Mouse (Mus musculus): Measurements from ENCODE around the gene Nptxr. TPM values are rescaled to one million over a fixed set of nuclear protein-coding genes. Genes with fewer than 3 reads are reported as not detected.

The Nptxr gene
- total and polyA plus RNA-seq, 2 experiments from 2014 or later: 87.3 to 184 TPM

DNA sequence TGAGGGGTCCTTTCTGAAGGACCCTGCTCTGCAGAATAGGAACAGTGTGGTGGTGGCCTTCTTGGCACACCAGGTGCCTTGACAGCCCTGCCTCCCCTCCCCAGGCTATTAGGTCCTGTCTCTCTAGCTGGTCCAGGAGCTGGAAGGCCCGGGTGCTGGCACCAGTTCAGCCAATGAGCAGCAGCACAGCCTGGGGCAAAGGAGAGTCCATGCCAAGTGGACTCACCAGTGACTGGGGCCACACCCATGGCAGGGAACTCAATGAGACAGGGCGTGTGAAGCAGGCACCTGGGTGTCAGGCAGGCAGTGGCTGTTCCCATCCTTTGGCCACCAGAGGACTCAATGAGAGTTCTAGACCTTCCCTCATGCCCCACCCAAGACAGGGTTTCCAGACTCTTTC, 39.2 kb downstream of the Nptxr start:
- Histone ChIP-seq H3K4me1 (ENCODE audit: insufficient read depth) (peaks cover 16% of the 10 kb centered on the region; the same call in 1 of the 2 replicates), H3K27ac (ENCODE audit: low read depth, low read length) (0 out of 2 replicates have a peak overlapping the region, but pooled peaks have one; percentile 5)

DNA sequence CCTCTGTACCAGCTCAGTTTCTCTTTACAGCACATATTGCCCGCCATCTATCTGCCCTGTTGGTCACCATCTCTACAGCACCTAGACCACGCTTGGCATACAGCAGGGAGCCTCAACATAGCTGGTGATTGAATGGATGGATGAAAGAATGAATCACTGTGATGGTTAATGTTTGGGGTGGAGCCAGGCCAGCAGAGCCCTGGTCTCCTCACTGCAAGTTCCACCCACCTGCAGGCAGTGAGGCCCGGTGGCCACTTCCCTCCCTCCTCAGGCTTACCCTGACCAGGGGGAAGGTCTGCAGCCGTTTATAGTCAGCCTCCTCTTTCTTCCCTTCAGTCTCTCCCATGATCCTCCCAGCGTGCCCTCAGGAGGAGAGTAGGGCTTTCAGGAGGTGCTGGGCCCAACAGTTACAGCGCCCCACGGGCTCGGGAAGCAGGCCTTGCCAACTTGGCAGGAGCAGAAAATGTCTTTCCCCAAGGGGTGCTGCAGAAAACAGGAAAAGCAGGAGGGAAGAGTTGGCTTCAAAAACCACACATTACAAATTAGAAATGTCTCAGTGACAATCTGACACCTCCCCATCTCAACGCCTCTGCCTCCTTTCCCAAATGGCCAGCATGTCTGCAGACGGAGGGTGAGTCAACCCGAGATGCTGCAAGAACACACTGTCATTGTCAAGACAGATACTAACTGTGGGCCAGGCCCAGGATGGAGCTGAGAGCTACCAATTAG, 39.9 kb downstream of the Nptxr start:
- no peak overlapping the region for H3K4me2 ChIP-seq (ENCODE audit: low read depth)
- no peaks in the 10 kb centered on the region for H3K27me3 ChIP-seq (ENCODE audit: insufficient read depth, low read length)
- H3K9ac ChIP-seq: no peak overlapping the region
- no peaks in the 10 kb centered on the region for H3K9me3 ChIP-seq (ENCODE audit: low read length)
- H3K36me3 ChIP-seq (ENCODE audit: insufficient read depth): peaks cover 34% of the 10 kb centered on the region
- WGBS: 57% methylated on average over 11 of the region's 11 CpGs
- ATAC-seq (no peak; the same call in 1 of the 2 replicates), DNase-seq (no peak)
- H3K4me3 ChIP-seq (ENCODE audit: low read depth, low read length): no peak overlapping the region
- peaks cover 13% of the 10 kb centered on the region; the same call in 1 of the 2 replicates for H3K4me1 ChIP-seq (ENCODE audit: insufficient read depth)
- no peak overlapping the region for H3K27ac ChIP-seq (ENCODE audit: low read depth, low read length)
- TF ChIP-seq CTCF (IDR thresholded peaks at IDR 0.05; ENCODE audit: low read depth): no peak

More for the DNA sequence above, 39.2 kb downstream of the Nptxr start:
- no peak overlapping the region for H3K9ac ChIP-seq
- no peaks in the 10 kb centered on the region for H3K27me3 ChIP-seq (ENCODE audit: insufficient read depth, low read length)
- no peaks in the 10 kb centered on the region for H3K9me3 ChIP-seq (ENCODE audit: low read length)
- no peak overlapping the region for H3K4me3 ChIP-seq (ENCODE audit: low read depth, low read length)
- ATAC-seq: no peak
- no peak overlapping the region for H3K4me2 ChIP-seq (ENCODE audit: low read depth)
- no peak for TF ChIP-seq CTCF (IDR thresholded peaks at IDR 0.05; ENCODE audit: low read depth)
- no peak for DNase-seq
- WGBS: 65% methylated on average over 2 of the region's 2 CpGs
- peaks cover 34% of the 10 kb centered on the region for H3K36me3 ChIP-seq (ENCODE audit: insufficient read depth)

DNA sequence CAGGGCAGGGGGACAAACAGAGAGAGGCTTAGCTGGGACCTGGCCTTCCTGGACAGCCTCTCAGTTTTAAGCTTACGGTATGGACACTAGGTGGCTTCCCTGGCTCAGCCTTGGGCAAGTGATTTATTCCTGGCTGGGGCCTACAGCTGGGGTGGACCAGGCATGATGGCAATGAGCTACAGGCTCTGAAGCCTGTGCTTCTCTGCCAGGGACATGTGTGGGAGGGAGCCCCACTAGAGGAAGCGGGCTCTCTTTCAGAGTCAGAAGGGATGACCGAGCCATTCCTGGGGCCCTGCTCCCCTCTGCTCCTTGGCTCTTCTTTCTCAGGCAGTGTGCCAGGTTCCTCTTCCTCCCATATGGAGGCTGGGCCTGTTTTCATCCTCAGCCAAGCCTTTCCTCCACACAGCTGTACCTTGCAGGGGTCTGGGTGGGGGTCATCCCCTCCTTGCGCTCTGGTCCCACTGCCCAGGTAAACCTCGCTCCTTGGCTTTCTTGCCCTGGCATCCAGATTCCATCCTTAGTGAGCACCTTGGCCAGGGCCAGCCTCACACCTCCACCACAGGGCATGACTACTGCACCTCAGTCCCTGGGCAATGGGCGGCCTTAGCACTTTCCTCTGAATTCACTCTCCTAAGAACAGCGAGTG, 40.8 kb downstream of the Nptxr start:
- WGBS: 80% methylated on average over 7 of the region's 7 CpGs

DNA sequence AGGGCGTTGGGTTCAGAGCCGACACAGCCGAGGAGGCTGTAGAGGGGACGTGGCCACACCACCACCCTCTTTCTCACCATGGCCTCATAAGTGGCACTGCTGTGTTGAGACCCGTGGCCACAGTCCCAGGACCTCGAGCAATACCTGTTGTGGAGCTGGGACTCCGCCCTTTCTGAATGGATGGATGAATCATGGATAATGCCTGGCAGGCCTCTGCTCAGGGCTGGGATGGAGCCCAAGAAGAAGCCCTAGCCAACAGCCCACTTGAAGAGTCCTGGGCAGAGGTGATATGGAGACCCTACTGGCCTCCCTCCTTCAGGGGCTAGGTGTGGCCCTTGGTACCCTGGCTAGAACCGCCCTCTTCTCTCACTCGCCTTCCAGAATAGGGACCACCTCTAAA, 41.6 kb downstream of the Nptxr start:
- H3K36me3 ChIP-seq (ENCODE audit: insufficient read depth): peaks cover 34% of the 10 kb centered on the region
- no peaks in the 10 kb centered on the region for H3K9me3 ChIP-seq (ENCODE audit: low read length)
- H3K27me3 ChIP-seq (ENCODE audit: insufficient read depth, low read length): no peaks in the 10 kb centered on the region
- no peak overlapping the region for H3K4me2 ChIP-seq (ENCODE audit: low read depth)
- H3K27ac ChIP-seq (ENCODE audit: low read depth, low read length): no peak overlapping the region
- ATAC-seq (no peak), DNase-seq (no peak)
- peaks cover 11% of the 10 kb centered on the region; the same call in 1 of the 2 replicates for H3K4me1 ChIP-seq (ENCODE audit: insufficient read depth)
- no peak overlapping the region for H3K4me3 ChIP-seq (ENCODE audit: low read depth, low read length)
- WGBS: 89% methylated on average over 9 of the region's 9 CpGs
- H3K9ac ChIP-seq: no peak overlapping the region
- TF ChIP-seq CTCF (IDR thresholded peaks at IDR 0.05; ENCODE audit: low read depth): no peak

More for the DNA sequence above, 40.8 kb downstream of the Nptxr start:
- H3K27me3 ChIP-seq (ENCODE audit: insufficient read depth, low read length): no peaks in the 10 kb centered on the region
- ATAC-seq: no peak
- H3K36me3 ChIP-seq (ENCODE audit: insufficient read depth): peaks cover 34% of the 10 kb centered on the region
- no peak overlapping the region for H3K27ac ChIP-seq (ENCODE audit: low read depth, low read length)
- TF ChIP-seq CTCF (IDR thresholded peaks at IDR 0.05; ENCODE audit: low read depth): no peak
- H3K4me2 ChIP-seq (ENCODE audit: low read depth): no peak overlapping the region
- H3K9ac ChIP-seq: no peak overlapping the region
- no peaks in the 10 kb centered on the region for H3K9me3 ChIP-seq (ENCODE audit: low read length)
- H3K4me3 ChIP-seq (ENCODE audit: low read depth, low read length): no peak overlapping the region
- no peak for DNase-seq
- H3K4me1 ChIP-seq (ENCODE audit: insufficient read depth): peaks cover 11% of the 10 kb centered on the region; the same call in 1 of the 2 replicates

DNA sequence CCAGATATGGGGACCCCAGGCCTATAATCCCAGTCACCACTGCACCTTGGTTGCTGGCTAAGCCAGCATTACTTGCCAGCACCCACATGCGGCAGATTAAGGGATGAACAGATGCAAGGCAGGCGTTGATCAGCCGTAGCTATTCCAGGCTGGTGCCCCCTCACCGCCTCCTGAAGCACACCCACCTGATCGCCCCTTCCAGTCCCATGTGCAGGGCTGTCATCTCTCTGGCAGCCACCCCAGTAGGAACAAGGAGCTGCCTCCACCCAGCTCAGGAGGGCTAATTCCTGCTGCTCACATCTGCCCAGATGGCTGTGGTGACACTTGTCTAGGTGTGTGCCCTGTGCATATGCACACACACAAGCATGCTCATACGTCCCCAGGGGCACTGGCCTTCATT, 43.6 kb downstream of the Nptxr start:
- peaks cover 6% of the 10 kb centered on the region; the same call in 1 of the 2 replicates for H3K4me1 ChIP-seq (ENCODE audit: insufficient read depth)
- ATAC-seq: no peak
- no peak for DNase-seq

DNA sequence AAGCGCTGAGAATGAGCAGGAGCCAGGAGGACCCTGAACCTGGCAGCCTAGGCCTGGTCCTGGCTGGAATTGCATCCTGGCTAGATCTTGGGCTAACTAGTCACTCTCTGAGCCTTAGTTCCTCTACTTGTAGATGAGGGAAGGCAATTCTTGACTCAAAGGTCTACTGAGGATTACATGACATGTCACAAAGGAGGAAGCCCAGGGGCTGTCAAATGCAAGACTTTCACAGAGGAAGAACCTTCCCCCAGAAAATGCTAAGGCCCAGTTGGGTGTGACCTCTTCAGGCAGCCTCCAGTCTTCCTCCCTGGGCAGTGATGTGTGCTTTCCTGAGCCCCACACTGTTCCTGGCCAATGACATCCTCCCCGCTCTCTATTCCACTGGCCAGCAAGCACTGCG, 47.4 kb downstream of the Nptxr start:
- H3K27ac ChIP-seq (ENCODE audit: low read depth, low read length): no peak overlapping the region
- TF ChIP-seq CTCF (IDR thresholded peaks at IDR 0.05; ENCODE audit: low read depth): no peak
- DNase-seq: no peak

More for the DNA sequence above, 43.6 kb downstream of the Nptxr start:
- TF ChIP-seq CTCF (IDR thresholded peaks at IDR 0.05; ENCODE audit: low read depth): no peak
- no peak overlapping the region for H3K4me2 ChIP-seq (ENCODE audit: low read depth)
- H3K4me3 ChIP-seq (ENCODE audit: low read depth, low read length): no peak overlapping the region
- H3K27ac ChIP-seq (ENCODE audit: low read depth, low read length): no peak overlapping the region
- no peaks in the 10 kb centered on the region for H3K9me3 ChIP-seq (ENCODE audit: low read length)
- H3K36me3 ChIP-seq (ENCODE audit: insufficient read depth): peaks cover 34% of the 10 kb centered on the region
- no peaks in the 10 kb centered on the region for H3K27me3 ChIP-seq (ENCODE audit: insufficient read depth, low read length)
- H3K9ac ChIP-seq: no peak overlapping the region
- WGBS: 88% methylated on average over 6 of the region's 6 CpGs

More for the DNA sequence above, 47.4 kb downstream of the Nptxr start:
- H3K4me2 ChIP-seq (ENCODE audit: low read depth): no peak overlapping the region
- H3K9me3 ChIP-seq (ENCODE audit: low read length): no peaks in the 10 kb centered on the region
- no peaks in the 10 kb centered on the region for H3K27me3 ChIP-seq (ENCODE audit: insufficient read depth, low read length)
- no peaks in the 10 kb centered on the region for H3K4me1 ChIP-seq (ENCODE audit: insufficient read depth)
- no peak for ATAC-seq
- H3K36me3 ChIP-seq (ENCODE audit: insufficient read depth): peaks cover 11% of the 10 kb centered on the region
- 94% methylated on average over 3 of the region's 3 CpGs for WGBS
- no peak overlapping the region for H3K9ac ChIP-seq
- H3K4me3 ChIP-seq (ENCODE audit: low read depth, low read length): no peak overlapping the region
